Mouse (Mus musculus): ENCODE measurements at regions not wholly inside any gene's neighbourhood (a gene's known extent, or its start where the extent isn't known, plus 50 kb on each side); places are given as distances from the start of the nearest gene placed in this dataset.
A peak's percentile ranks its signal among the peaks of the same experiment; 100 is the strongest.

DNA sequence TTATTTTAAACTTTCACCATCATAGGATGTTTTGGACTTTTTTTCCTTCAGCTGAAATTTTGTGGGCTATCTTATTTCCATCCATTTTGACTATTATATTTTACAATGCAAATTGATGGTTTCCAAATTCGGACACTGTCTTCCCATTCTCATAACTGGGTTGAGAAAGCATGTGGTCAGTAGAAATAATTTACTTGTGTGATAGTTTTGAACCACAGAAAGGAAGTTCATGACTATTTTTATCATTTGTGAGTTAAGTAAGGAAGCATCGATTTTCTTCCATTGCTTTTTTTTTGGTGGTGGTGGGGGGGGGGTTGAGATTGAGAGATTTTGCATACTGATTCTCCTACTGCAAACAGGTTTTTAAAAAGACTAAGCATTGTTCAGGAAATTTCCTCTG is 874.4 kb downstream of the Gsdmc2 start:
- no peak for DNase-seq

DNA sequence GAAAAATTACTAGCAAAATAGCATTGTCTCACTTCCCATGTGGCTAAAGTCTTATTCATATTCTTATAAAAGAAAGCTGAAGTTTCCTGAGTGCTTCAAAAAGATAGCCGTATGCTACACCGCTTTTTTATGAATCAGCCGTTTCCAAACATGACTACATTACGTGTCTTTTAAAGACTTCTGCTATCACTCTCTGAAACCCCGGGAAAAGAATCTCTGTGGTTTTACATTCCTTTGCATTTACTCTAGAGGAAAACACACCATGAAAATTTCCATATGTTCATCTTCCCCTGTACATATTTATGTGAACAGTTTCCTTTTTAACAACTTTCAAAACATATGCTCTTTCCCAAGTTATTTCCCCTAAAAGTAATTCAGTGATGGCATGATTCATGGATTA is 882.3 kb downstream of the Gsdmc2 start:
- DNase-seq, result no peak

DNA sequence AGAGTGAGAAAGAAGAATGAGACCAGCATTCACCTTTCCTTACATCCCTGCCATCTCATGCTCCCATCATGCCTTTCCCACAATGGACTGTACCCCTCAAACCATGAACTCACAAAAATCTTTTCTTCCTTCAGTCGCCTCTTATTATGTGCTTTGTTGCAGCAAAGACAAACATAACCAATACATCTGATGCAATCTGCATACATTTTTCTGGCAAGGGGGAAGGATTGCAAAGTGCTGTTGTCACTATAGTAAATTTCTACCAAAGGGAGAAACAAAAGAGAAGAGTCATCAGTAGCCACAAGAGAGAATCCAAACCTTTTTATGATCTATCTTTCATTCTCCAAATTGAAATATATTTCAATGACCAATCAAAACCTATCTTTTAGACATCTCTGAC is 884.4 kb downstream of the Gsdmc2 start:
- DNase-seq, result no peak

DNA sequence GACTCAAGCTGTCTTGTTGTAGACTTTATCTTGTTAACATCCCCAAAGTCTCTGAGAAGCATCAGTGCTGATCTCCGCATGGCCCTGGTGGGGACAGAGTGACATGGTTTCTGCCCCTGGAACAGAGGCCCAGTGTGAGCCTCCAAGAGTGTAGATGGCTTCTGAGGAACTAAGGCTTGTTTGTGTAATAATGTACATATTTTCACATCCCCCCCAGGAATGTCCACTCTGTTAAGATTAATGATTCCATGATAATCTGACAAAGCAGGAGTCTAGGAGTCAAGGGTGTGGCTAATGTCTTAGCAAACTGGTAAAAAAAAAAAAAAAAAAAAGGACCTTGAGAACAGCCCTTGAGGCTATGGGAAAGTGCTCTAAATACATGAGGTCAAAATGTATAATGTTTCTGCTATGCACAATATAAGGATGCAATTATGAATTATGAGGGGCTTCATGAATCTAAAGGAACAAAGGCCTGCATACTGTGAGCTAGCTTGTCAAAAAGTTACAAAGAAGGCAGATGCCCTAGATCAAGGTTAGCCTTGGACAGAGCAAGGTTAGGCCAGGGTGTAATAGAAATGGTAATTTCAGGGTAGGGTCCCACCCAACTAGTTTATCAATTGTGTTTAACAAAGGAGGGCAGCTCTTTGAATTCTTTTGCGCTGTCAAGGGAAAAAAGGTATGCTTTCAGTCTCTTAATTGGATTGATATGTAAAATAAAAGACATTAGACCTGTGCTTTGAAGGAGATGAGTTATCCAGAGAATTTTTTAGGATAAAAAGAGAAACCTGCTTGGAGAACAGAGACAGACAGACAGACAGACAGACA is 886.3 kb downstream of the Gsdmc2 start:
- no peak for DNase-seq

DNA sequence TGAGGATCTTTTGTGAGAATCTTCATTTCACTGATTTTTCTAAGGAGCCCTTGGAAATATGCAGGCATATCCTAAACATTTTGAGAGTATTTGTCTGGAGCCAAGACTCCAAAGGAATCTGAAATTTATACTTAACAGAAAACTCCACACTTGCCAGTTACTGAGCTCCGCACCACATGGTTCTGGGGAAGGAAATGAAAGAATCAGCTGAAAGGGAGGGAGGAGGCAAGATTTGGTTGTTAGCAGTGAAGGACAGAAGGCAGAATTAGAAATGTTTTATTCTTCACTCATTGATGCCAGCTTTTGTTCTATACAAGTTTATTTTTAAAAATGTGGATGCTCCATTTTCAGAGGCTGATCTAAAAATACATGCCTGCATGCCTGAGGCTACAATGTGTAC is 890.1 kb downstream of the Gsdmc2 start:
- DNase-seq, result no peak

DNA sequence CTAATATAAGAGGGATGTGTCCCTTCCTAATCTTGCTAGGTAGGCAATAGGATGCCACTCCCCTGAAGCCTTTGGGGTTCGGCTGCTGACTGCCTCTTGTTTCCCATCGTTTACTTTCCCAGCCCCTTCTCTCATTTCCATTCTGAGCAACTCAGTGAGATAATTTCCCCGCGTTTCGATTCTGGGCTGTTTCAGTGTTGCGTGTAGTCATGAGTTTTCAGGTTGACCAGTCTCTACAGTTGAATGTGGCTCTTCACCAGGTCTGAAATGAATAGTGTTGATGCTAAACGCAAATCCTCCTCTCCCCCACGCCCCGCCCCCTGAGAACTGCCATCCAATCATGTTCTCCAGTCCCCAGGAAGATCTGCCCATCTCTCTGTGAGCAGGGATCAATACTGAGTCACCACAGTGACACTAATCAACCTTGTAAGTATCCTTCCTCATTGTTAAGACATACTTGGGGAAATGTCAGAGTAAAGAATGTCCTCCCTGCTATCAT is 890.6 kb downstream of the Gsdmc2 start:
- DNase-seq, result no peak

DNA sequence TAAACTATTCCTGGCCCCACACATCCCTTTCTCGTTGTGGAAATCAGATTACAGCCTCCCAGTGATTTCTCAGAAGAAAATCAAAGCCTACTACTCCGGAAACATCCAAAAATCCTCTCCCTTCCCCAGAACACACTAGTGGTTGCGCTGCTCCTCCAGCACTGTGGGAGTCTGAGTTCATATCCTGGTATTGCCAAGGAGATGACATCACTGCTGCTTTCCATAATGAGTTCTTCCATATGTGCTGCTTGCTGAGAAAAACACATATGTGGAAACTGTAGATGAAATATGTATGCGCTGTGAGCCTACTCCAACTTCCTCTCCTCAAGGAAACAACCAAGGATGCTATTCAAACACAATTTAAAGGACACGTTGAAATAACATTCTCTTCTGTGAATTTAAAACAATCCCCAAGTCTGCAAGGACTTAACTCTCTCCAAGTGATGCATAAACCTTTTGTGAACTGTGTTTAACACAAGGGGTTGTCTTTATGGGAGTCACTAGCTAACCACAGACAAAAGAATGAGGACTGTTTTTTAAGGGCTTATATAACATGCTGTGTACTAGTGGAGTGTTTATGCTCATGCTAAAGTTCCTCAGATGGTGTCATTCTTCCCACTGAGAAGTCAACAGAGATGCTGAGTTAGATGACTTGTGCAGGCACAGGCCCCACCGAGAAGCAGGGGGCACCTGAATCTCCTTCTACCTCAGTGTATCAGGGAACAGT is 891.6 kb downstream of the Gsdmc2 start:
- DNase-seq, result no peak

DNA sequence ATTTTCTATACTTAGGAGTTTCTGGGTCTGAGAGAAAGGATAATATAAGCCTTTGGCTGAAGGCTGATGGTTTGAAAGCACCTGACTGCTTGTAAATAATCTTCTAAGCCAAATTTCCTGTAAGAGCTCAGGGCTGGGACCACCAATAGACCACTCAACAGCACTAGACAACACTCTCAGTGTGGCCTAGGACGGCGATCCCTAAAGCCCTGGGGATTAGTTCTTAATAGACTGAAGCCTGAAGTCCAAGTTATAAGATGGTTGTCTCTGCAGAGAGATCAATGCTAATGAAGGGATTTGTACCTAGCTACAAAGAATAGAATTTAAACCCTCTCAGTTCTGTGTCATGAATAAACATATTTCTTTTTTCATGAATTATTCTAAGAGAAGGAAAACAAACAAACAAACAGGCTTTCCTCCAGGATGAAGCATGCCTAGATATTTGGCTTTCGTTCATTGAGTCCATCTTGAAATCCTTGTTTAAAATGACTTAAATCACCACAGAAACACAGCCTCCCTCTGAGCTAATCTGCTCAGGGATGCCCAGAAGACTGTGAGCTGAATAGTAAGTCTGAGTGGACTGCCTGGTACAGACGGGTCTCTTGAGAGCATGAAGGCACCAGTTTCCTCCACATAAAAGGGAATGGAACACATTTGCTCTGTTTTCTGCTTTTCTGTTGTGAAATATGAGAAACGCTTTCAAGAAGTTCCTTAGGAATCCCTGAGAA is 892.3 kb downstream of the Gsdmc2 start:
- no peak for DNase-seq

DNA sequence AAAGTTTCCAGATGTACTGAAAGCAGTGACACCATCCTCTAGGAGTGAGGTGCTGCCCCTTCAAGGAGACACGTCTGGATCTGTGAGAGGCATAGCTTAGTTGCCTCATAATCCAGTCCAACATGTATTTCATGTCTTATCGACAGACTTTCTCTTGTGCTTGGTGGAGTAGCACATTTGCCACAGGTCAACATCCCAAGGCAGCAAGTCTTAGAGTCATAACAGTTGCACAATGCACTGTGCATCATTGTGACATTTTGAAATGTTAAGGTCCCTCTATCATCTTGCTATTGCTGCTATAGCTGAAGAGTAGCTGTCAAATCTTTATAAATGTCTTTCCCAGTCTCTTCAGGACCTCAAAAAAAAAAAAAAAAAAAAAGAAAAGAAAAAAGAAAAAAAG is 905.6 kb downstream of the Gsdmc2 start:
- DNase-seq, result peak; percentile 24

DNA sequence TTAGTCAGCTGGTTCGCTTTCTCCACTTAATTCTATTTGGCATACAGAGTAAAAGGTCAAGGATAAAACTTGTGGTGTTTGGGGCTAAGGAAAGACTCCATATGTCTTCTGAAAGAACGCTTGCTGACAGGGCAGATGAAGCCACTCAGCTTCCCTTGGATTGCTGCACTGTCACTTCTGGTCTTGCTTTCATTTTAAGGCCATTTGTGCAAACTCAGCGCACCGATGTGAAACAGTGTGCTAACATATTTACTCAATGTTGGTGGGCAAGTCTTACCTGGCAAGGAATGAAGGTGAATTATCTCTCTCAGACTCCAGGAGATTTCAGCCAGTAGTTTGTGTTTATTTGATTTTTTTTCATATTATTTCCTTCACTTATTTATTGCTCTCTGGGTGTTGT is 907.2 kb downstream of the Gsdmc2 start:
- DNase-seq, result no peak

DNA sequence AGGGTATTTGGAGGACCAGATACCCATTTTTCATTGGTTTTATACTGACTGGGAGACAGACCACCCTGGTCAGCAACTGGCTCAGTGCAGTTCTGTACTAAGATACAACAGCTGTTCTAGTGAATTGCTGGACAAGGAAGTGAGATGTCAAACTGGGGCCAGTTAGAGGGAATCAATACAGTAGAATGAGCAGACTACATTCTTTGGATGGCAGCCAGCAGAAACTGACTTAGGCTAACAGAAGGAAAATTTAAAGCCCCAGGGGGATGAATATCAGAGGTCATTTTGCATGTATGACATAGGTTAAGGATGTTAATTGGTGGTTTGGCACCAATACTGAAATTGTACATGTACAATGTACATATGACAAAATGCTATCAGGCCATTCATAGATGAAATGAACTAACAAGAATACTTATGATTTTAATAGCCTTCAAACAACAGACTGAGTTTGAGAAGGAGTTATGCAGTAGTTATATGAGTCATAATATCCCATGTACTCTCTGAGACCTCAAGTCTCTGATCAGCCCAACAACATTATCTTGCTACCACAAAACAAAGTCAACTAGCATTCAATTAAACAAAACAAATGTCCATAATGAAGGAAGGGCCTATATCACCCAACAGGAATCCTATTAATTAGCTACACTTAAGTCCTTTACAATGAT is 910.3 kb downstream of the Gsdmc2 start:
- no peak for DNase-seq

DNA sequence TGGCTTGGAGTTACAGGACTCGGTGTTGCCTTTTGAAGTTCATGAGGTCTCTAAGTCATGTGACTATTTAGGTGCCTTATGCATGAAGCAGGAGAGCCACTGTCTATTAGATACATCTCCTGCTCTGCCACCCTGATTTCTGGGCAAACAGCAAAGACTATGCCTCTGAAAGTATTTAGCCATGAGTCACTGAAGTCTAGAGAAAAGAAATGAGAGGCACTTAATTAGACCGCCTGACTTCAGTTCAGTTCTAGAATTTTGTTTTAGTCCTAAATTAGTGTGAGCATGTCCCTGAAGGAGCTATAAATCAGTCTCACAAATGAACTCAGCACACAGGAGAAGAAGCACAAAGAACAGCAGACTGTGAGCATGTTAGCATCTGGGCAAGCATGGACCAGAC is 924.5 kb downstream of the Gsdmc2 start:
- DNase-seq, result no peak

DNA sequence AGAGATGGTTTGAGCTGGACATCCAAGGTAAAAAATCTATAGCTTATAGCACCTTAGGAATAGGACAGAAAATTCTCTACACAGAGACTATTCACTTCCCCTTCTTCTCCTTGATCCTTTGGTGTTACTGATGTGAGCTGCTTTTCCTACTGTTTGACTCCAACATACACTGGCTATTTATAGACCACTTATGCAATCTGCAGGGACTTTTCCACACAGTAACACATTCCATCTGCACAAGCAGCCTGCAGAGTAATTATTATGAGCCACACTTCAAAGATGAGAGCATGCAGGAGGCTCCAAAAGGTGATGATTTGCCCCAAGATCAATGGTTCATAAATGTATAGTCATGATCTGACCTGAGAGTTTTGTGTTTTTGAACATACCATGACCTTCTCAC is 925.7 kb downstream of the Gsdmc2 start:
- DNase-seq, result no peak

DNA sequence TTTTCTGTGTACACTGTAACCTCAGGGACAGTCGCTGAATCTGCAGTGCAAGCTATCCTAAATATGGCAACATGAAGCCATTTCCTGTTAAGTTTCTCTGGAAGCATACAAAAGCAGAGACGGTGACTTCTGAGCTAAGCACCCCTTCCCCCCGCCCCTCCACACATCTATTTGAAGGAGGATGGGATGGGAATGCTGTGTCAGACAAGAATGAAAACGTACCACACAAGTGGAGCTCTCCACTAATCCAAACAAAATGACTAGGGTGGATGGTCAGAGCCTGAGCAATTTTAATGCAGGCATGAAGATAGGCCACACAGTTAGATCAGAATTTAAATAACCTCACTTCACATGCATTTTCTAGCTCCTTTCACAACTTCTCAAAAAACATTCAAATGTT is 936.6 kb downstream of the Gsdmc2 start:
- DNase-seq, result no peak

DNA sequence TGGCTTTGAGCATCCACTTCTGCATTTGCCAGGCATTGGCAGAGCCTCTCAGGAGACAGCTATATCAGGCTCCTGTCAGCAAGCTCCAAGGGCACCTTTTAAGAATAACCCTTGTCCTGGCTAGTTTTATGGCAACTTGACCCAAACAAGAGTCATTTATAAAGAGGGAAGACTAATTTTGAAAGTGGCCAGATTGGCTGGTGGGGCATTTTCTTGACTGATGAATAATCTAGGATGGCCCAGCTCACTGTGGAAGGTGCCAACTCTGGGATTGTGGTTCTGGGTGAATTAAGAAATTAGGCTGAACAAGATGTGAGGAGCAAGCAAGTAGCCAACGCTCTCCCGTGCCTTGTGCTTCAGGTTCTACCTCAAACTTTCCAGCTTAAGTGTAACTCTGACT is 937.8 kb downstream of the Gsdmc2 start:
- no peak for DNase-seq

DNA sequence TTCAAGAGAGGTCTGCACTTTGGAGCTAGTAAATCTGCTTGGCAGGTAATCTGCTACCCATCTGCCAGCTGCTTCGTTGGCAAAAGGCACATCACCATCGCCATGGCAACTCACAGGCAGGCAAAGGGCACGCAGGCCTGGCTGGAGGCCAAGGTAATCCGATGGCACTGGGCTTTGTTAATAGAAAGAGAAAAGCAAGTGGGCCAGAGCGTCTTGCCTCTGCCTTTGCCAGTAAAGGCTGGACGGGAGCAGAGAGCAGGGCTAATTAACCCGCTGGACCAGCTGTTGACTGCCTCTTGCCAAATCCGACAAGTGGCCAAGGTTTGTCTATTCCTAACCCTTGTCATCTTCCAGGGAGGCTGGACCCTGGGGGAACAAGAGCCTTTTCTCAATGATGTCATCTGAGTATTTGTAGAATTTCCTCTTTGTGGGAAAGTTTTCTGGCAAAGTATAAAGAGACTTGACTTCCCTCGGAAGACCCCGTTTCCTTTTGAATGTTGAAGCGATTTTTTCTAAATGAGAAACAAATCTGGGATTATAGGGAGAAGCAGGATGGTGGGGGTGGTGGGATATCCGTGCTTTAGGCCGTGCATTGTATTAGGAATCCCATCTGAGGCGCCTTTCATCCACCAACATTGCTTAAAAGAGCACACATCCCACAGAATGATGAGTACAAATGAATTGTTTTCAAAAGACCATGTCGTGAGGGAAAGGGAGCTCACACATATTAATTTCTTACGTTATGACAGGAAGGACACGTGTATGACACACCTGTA is 941.7 kb downstream of the Gsdmc2 start:
- DNase-seq, result peak; percentile 92

DNA sequence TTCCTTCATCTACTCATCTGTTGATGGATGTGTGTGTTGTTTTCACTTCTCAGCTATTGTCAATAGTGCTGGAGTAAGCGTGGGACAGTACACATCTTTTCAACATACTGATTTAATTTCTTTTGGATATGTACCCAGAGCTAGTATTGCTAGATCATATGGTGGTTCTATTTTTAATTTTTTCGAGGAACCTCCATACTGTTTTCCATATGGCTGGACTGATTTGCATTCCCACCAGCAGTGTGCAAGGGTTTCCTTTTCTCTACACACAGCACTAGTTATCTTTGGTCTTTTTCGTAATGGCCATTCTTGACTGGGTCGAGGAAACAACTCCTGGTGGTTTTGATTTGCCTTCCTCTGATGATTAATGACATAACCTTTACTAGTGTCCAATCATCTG is 943.0 kb downstream of the Gsdmc2 start:
- DNase-seq, result no peak

DNA sequence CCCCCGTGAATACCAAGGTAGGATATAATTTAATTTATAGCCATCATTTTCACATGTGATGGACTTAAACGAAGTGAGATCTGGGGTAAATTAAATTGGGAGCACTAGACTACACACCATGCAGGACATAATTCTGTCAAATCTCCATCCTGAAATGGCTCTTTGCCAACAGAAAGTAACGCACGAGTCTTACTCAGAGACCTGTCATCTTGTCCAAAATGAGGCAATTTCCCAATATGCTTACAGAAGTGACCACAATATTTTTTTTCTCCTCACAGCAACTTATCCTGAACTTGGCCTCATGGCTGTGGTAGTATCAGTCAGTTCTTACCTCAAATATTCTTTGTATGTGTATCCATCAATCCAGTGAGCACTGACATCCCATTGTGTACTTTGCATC is 955.2 kb downstream of the Gsdmc2 start:
- DNase-seq, result no peak

DNA sequence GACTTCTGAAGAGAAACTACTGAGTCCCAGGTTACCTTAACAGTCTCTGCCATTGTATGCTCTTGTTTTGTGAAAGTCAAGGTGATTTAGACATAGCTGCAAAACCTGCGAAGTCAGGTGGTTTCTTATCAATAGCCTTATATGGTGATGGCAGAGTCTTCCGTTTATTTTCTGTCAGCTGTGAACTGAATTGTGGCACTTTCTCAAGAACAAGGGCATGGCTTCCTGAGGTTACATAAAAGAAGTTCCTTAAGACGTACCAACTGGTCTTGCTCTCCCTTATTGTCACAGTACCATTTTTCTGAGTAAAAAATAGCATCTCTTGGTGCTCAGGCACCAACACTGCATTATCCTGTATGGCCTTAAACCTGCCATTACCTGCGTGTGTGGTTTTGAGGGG is 959.6 kb downstream of the Gsdmc2 start:
- no peak for DNase-seq

DNA sequence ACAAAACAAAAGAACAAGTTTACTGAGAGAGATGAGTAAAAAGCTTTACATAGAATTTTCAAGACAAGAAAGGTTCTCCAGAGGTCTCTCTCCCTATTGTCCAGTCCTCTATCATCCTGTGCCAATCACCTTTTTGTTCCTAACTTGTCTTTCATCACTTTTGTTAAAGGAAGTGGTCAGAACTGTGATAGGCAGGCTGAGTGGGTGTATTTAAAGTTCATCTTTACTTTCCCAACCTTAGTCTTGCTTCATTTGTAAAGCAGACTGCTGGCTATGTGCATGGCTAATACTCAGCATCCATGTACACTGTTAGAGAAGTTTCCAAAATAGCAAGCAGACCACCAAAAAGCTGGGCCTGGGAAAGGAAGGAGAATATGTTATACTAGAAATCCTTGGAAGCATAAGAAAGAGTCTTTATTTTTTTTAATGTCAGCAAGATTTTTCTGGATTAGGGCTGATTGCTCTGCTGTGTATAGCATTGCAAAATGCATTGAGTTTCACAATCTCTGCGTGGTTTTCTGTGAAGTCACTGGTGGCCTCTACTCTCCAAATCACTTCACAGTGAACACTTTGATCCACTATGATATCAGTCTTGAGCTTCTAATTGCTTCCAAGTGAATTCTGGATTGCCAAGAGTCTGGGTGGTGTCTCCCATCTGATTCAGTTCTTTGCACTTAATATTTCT is 973.8 kb downstream of the Gsdmc2 start:
- DNase-seq, result peak; percentile 8

DNA sequence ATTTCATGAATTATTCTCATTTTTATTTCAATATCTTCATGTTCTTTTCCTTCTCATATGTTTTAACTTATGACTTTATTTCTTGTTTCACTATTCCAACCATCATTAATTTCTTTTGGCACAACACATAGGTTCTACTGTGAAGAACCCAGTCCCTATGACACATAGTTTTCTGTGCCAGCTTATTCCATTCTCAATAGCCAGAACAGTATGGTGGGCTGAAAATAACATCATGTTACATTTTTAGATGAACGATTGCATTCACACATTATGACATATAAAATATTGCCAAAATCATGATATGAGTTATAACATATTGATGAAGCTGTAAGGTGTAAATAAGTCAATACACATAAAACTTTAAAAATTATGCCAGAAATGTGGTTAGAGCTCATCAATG is 982.4 kb downstream of the Gsdmc2 start:
- DNase-seq, result no peak
